Mouse (Mus musculus) intestine, embryonic 16.5 days (tissue): ENCODE measurements around the gene Pusl1. TPM values are rescaled to one million over a fixed set of nuclear protein-coding genes. Genes with fewer than 3 reads are reported as not detected.

Source experiments
- ATAC-seq: fragments of 200-750 bp; cut with Nextera tagmentation; 2 replicates; pipeline ENCODE4 v1.8.0; 2017; ENCODE audit warnings: moderate TSS enrichment, moderate library complexity
- H3K27ac ChIP-seq: fragments of 300-500 bp; sonication (generic); 2 replicates; pipeline ENCODE4 v1.5.1; 2014; ENCODE audit warnings: mild to moderate bottlenecking, low read length
- H3K27me3 ChIP-seq: fragments of 300-500 bp; sonication (generic); replicated peaks from 2 replicates; pipeline ENCODE4 v1.6.1; 2014; ENCODE audit warnings: low read length, control low read depth, mixed read lengths; ENCODE audit not compliant: control insufficient read depth, insufficient read depth
- H3K36me3 ChIP-seq: fragments of 300-500 bp; sonication (generic); 2 replicates; pipeline ENCODE4 v1.6.1; 2014; ENCODE audit warnings: low read length, control low read depth; ENCODE audit not compliant: control insufficient read depth, insufficient read depth
- H3K4me1 ChIP-seq: fragments of 300-500 bp; sonication (generic); 2 replicates; pipeline ENCODE4 v1.6.1; 2014; ENCODE audit warnings: low read length, control low read depth, mixed read lengths; ENCODE audit not compliant: control insufficient read depth, insufficient read depth
- H3K4me2 ChIP-seq: fragments of 300-500 bp; sonication (generic); 2 replicates; pipeline ENCODE4 v1.6.1; 2014; ENCODE audit warnings: low read depth, low read length, control low read depth
- H3K4me3 ChIP-seq: fragments of 300-500 bp; sonication (generic); 2 replicates; pipeline ENCODE4 v1.5.1; 2014; ENCODE audit warnings: mild to moderate bottlenecking, low read length
- H3K9ac ChIP-seq: fragments of 300-500 bp; sonication (generic); 2 replicates; pipeline ENCODE4 v1.6.1; 2014; ENCODE audit warnings: low read depth, low read length
- H3K9me3 ChIP-seq: fragments of 300-500 bp; sonication (generic); 2 replicates; pipeline ENCODE4 v1.6.1; 2016; ENCODE audit warnings: low read length, control low read depth; ENCODE audit not compliant: control insufficient read depth
- WGBS: fragments of 180-500 bp; shearing (Covaris S2); extraction: QIAGEN DNeasy Blood & Tissue Kit; methylation state at CpG from one replicate; pipeline ENCODE4 v1.1.7; 2014; 5-methylcytosine and 5-hydroxymethylcytosine counted together
- polyA plus RNA-seq: library from polyadenylated mRNA; unstranded; fragments of >200 nt; fragmentation: Nextera tagmentation; extraction: Ambion mirVana; gene quantifications from 2 replicates; pipeline ENCODE4 v1.2.1, GENCODE M21; 2015

The Pusl1 gene
- polyA plus RNA-seq, 1 experiment from 2014 or later = 58.6 TPM

DNA sequence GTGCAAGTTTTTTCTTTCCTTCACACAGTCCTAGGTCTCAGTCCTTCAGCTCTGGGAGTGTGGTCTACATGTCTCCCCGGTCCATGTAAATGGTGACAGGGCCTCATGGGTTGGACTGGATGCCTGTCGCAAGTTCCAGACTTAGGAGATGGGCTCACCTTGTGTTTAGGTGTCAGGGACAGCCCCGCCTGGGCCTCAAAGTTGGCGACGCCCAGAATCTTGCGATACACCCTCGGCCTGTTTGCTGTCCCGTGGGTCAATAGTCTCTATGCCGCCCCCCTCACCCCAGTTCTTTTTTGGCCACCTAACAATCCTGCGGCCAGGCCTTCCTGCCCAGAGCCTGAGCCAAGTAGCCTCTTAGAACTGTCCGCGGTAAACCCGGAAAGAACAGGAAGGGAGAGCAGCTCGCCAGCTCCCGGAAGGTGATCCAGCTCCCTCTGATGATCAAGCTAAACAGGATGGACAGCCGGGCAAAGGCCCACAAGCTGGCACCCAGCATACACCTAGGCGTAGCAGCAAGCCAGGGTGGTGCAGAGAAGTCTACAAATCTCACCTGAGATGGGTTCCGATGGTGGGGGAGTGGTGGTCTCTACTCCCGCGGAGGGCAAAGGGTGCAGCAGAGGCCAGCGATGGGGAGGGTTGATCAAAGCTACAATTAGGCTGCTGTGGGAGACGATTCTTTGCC lies 22.8 kb downstream of the Pusl1 start:
- Histone ChIP-seq H3K9ac (peak overlapping the region; percentile 77), H3K9me3 (no peaks in the 10 kb centered on the region), H3K27ac (no peak overlapping the region), H3K4me3 (peak overlapping the region; percentile 74), H3K4me2 (peak overlapping the region; percentile 77), H3K36me3 (peaks cover 3% of the 10 kb centered on the region; the same call in 1 of the 2 replicates), H3K27me3 (no peaks in the 10 kb centered on the region), H3K4me1 (peaks cover 18% of the 10 kb centered on the region)
- 7% methylated on average over 22 of the region's 22 CpGs for WGBS
- peak; percentile 72 for ATAC-seq

DNA sequence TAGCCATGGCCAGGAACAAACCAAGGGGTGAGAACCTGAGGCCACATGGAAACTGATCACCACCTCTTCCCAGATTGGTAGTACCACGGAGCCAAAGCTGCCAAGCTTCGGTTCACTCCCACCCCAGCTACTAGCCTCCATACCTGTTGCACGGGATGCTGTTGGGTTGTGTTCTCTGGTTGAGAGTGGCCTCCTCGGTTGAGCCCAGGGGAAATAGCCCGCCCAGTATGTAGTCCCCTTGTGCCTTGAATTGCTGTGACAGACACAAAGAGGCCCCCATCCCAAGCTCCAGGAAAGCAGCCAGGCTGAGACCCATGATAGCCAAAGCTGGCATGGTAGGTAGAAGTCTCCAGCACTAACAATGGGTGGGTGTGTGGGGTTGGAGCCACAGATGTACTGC lies 28.6 kb downstream of the Pusl1 start, which contains the start of gene Tas1r3:
Gene Tas1r3 (minus strand): TSS at position 362 of the 400 bp plus-strand sequence.
- ATAC-seq = no peak
- Histone ChIP-seq H3K4me1 (0 out of 2 replicates have a peak, but pooled peaks cover under 1% of the 10 kb centered on the region), H3K9ac (no peak within 1 kb of the TSS), H3K36me3 (peaks cover 10% of the 10 kb centered on the region), H3K4me3 (no peak within 1 kb of the TSS), H3K27me3 (no peaks in the 10 kb centered on the region), H3K9me3 (no peaks in the 10 kb centered on the region), H3K4me2 (no peak within 1 kb of the TSS), H3K27ac (no peak within 1 kb of the TSS)
- WGBS = 77% methylated on average over 5 of the region's 5 CpGs

DNA sequence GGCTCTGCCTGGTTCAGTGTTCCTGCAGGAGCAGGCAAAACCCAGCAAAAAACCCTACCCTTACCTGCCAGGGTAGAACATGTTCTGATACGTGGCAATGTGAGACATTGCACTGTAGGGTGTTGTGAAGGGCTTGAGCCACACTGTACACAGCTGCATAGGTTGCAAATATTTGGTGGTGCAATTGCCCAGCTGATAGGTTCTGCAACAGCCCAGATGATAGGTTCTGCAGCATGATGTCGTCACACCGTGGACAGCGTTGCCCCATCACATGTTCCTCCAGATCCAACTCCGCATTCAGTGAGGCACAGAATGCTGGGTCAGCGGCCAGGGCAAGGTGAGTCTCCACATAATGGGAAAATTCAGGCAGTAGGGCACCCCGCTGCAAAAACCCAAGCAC lies 29.8 kb downstream of the Pusl1 start:
- Histone ChIP-seq H3K27me3 (no peaks in the 10 kb centered on the region), H3K4me3 (no peak overlapping the region), H3K4me1 (no peaks in the 10 kb centered on the region), H3K4me2 (no peak overlapping the region), H3K27ac (no peak overlapping the region), H3K36me3 (peaks cover 14% of the 10 kb centered on the region), H3K9me3 (no peaks in the 10 kb centered on the region), H3K9ac (no peak overlapping the region)
- WGBS = 88% methylated on average over 7 of the region's 7 CpGs
- ATAC-seq = no peak

DNA sequence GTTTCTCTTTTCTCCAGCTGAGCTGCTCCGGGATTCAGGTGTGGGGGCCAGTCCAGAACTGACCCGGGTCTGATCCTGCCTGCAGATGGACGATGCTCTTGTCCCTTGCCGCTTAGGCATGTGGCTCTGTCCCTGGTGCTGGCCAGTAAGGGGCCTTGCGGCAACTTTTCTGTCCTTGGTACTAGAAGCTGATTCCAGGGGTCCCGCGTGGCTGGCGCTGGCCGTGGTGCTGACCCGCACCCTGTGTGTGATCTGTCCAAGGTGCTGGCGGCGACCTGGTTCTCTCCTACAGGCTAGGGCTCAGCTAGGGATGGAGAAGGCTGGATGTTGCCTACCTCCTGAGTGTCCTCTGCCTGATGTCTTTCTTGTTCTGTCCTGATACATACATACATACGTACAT lies 32.3 kb downstream of the Pusl1 start:
- no peak overlapping the region for H3K4me3 ChIP-seq
- no peaks in the 10 kb centered on the region for H3K9me3 ChIP-seq
- no peaks in the 10 kb centered on the region for H3K4me1 ChIP-seq
- no peak overlapping the region for H3K27ac ChIP-seq
- no peak overlapping the region for H3K9ac ChIP-seq
- H3K36me3 ChIP-seq = peaks cover 26% of the 10 kb centered on the region
- H3K4me2 ChIP-seq = no peak overlapping the region
- H3K27me3 ChIP-seq = no peaks in the 10 kb centered on the region
- 17% methylated on average over 13 of the region's 13 CpGs for WGBS
- peak; percentile 52 for ATAC-seq

DNA sequence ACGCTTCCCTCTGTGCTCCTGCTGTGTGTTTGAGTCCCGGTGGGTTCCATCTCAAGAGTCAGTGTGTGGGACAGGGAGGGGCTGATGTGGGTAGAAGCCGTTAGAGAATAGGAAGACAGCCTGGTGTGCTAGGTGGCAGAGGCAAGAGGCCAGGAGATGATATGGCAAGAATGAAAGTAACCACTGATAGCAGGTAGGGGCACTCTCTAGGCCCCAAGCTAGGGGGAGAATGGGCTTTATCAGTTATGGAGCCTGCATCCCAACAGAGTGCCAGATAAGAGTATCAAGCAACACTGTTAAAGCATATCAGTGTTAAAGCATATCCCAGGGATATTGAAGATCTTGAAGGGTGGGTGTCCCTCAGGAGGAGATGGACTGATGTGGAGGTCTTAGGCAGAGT lies 34.7 kb downstream of the Pusl1 start:
- WGBS = 89% methylated on average over 3 of the region's 3 CpGs
- H3K27ac ChIP-seq = no peak overlapping the region
- no peak overlapping the region for H3K4me3 ChIP-seq
- peaks cover 31% of the 10 kb centered on the region for H3K36me3 ChIP-seq
- no peak for ATAC-seq
- no peaks in the 10 kb centered on the region for H3K4me1 ChIP-seq
- H3K9ac ChIP-seq = no peak overlapping the region
- no peaks in the 10 kb centered on the region for H3K27me3 ChIP-seq
- H3K4me2 ChIP-seq = no peak overlapping the region
- H3K9me3 ChIP-seq = no peaks in the 10 kb centered on the region

DNA sequence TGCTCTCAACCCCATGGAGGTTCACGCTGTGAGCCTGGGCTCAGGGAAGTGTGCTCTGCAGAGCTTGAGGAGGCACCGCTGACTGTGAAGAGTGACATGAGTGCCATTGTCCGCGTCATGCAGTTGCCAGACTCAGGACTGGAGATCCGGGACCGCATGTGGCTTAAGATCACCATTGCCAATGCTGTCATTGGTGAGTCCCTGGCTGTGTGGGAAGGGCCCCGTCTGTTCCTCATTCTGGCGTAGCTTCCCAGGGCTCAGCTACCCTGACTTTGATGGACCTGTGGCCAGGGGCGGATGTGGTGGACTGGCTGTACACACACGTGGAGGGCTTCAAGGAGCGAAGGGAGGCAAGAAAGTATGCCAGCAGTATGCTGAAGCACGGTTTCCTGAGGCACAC lies 35.5 kb downstream of the Pusl1 start:
- Histone ChIP-seq H3K36me3 (peaks cover 31% of the 10 kb centered on the region), H3K27me3 (no peaks in the 10 kb centered on the region)
- 91% methylated on average over 12 of the region's 12 CpGs for WGBS

DNA sequence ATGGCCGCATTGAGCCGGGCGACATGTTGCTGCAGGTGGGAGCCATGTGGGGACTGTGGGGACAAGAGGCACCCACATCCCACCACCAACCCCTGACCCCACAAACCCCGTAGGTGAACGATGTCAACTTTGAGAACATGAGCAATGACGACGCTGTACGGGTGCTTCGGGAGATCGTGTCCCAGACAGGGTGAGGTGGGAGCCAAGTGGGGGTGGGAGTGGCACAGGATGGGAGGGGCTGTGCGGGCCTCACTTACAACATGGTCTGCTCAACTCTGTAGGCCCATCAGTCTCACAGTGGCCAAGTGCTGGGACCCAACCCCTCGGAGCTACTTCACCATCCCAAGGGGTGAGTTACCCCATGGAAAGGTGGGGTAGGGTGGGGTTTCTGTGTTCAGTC lies 36.6 kb downstream of the Pusl1 start:
- no peaks in the 10 kb centered on the region for H3K9me3 ChIP-seq
- H3K27ac ChIP-seq = no peak overlapping the region
- H3K27me3 ChIP-seq = no peaks in the 10 kb centered on the region
- peaks cover 5% of the 10 kb centered on the region; the same call in 1 of the 2 replicates for H3K4me1 ChIP-seq
- H3K4me2 ChIP-seq = no peak overlapping the region
- no peak overlapping the region for H3K9ac ChIP-seq
- H3K4me3 ChIP-seq = no peak overlapping the region
- WGBS = 92% methylated on average over 12 of the region's 12 CpGs
- ATAC-seq = no peak
- H3K36me3 ChIP-seq = peaks cover 31% of the 10 kb centered on the region

More for the DNA sequence above, 35.5 kb downstream of the Pusl1 start:
- Histone ChIP-seq H3K4me1 (no peaks in the 10 kb centered on the region), H3K9ac (no peak overlapping the region), H3K9me3 (no peaks in the 10 kb centered on the region), H3K27ac (no peak overlapping the region), H3K4me2 (no peak overlapping the region), H3K4me3 (no peak overlapping the region)
- no peak for ATAC-seq

DNA sequence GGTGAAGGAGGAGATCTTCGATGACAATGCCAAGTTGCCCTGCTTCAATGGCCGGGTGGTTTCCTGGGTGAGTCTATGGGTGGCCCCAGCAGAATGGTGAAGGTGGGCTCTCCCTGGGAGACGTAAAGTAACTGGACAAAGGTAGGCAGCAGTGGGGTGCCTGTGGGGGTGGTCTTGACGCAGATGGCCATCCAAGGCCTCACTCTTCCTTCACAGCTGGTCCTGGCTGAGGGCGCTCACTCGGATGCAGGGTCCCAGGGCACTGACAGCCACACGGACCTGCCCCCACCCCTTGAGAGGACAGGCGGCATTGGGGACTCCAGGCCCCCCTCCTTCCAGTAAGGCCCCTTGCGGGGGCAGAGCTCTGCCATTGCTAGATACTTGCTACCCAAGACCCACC lies 38.2 kb downstream of the Pusl1 start:
- H3K4me3 ChIP-seq = no peak overlapping the region
- peaks cover 19% of the 10 kb centered on the region for H3K4me1 ChIP-seq
- no peaks in the 10 kb centered on the region for H3K9me3 ChIP-seq
- no peaks in the 10 kb centered on the region for H3K27me3 ChIP-seq
- H3K9ac ChIP-seq = no peak overlapping the region
- no peak for ATAC-seq
- no peak overlapping the region for H3K4me2 ChIP-seq
- peaks cover 29% of the 10 kb centered on the region for H3K36me3 ChIP-seq
- no peak overlapping the region for H3K27ac ChIP-seq
- WGBS = 85% methylated on average over 9 of the region's 9 CpGs

DNA sequence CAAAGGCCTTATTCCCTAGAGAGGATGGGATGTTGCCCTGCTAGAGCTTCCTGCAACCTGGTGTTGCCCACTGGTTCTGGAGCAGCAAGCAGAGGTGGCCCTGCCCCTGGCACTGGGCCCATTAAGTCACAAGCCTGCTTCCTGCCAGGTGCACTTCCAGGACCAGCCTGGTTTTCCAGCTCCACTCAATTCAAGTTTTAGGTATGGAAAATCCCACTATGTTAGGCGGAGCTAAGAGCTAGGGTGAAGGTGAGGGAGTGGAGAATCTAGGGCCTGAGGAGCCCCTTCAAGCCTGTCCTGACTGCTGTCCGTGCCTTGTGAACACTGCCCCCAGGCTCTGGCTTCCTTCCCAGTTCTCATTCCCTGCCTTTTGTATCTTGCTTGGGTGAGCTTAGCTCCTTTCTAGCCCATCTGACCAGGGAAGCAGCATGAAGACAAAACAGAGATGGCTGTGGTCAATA lies 39.6 kb downstream of the Pusl1 start:
- no peak for ATAC-seq

More for the DNA sequence above, 39.6 kb downstream of the Pusl1 start:
- Histone ChIP-seq H3K36me3 (peaks cover 20% of the 10 kb centered on the region), H3K27me3 (no peaks in the 10 kb centered on the region), H3K4me2 (no peak overlapping the region), H3K4me1 (peaks cover 24% of the 10 kb centered on the region), H3K27ac (no peak overlapping the region), H3K4me3 (no peak overlapping the region), H3K9ac (no peak overlapping the region), H3K9me3 (no peaks in the 10 kb centered on the region)
- 83% methylated on average over 2 of the region's 2 CpGs for WGBS
